Mouse (Mus musculus): Measurements from ENCODE around the gene Fgfr2. TPM values are rescaled to one million over a fixed set of nuclear protein-coding genes. Genes with fewer than 3 reads are reported as not detected.

The Fgfr2 gene
- polyA plus RNA-seq, 1 experiment from 2014 or later, result 20.3 TPM

DNA sequence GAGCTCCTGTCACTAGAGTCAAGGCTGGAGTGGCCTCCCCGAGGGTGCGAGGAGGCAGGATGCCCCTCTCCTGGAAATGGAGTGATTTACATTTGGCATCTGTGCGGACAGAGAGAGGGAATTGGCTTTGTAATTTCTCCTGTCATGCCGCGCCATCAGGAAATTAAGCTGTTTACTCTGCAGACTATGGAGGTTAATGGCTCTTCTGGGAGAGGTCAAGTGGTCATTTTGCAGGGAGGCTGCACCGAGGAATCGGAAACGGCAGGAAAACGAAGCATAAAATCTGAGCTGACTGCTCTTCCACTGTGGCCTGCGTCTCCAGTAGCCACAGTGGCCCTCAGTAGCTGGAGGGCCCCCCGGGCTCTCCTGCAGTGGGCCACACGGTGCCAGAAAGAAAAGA is 485.9 kb downstream of the Fgfr2 start:
- no peak for ATAC-seq (replicated peaks; ENCODE audit: extremely low read depth, insufficient read depth, low FRiP score)

DNA sequence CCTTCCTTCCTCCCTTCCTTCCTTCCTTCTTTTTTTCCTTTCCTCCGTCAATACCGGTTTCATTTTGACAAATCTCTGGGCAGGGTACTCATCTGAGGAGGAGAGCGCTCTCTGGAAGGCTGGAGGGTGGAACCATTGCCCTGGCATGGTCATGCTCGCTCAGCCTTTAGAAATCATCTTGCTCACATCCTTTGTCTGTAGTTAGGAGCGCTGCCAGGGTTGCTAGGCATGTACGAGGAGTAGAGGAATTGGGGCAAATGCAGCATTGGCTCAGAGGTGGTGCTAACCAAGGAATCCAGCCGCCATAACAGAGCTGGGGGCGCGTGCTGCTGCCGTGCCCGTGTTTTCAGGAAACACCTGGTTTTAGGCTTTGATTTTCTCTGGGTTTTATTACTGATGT is 491.8 kb downstream of the Fgfr2 start:
- Histone ChIP-seq H3K36me3 (ENCODE audit: control insufficient read depth, insufficient read depth) (no peaks in the 10 kb centered on the region), H3K27me3 (ENCODE audit: control insufficient read depth, insufficient read depth, low read length) (no peaks in the 10 kb centered on the region), H3K4me3 (ENCODE audit: low read length) (no peak overlapping the region), H3K27ac (ENCODE audit: low read length) (no peak overlapping the region), H3K4me2 (ENCODE audit: low read depth, low read length) (no peak overlapping the region), H3K4me1 (ENCODE audit: control insufficient read depth, insufficient read depth, low read length) (peaks cover 16% of the 10 kb centered on the region), H3K9ac (ENCODE audit: low read length) (no peak overlapping the region), H3K9me3 (replicated peaks; ENCODE audit: control insufficient read depth, low read length) (no peaks in the 10 kb centered on the region)
- no peak for ATAC-seq (replicated peaks; ENCODE audit: extremely low read depth, insufficient read depth, low FRiP score)
- 81% methylated on average over 11 of the region's 11 CpGs for WGBS

More for the DNA sequence above, 485.9 kb downstream of the Fgfr2 start:
- 54% methylated on average over 12 of the region's 12 CpGs for WGBS
- Histone ChIP-seq H3K9me3 (replicated peaks; ENCODE audit: control insufficient read depth, low read length) (no peaks in the 10 kb centered on the region), H3K27me3 (ENCODE audit: control insufficient read depth, insufficient read depth, low read length) (no peaks in the 10 kb centered on the region), H3K4me1 (ENCODE audit: control insufficient read depth, insufficient read depth, low read length) (no peaks in the 10 kb centered on the region), H3K4me2 (ENCODE audit: low read depth, low read length) (no peak overlapping the region), H3K9ac (ENCODE audit: low read length) (no peak overlapping the region), H3K27ac (ENCODE audit: low read length) (no peak overlapping the region), H3K36me3 (ENCODE audit: control insufficient read depth, insufficient read depth) (no peaks in the 10 kb centered on the region), H3K4me3 (ENCODE audit: low read length) (no peak overlapping the region)

DNA sequence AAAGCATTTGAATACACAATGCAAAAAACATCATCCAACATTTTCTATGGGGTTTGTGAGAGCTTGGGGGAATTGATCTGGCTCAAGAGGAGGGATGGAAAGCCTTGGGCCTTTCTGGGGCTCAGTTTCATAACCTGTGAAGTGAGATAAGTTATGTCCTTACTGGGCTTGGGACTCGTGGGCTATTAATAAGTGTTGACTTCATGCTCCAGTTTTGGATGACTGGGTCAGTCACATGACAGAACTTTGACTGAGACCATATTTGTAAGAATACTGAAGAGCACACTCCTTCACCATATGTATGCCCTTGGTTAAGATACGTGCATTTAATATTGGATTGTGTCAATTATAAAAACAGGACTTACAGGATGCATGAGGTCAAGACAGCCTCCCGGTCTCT is 495.7 kb downstream of the Fgfr2 start:
- peak; percentile 84 for ATAC-seq (replicated peaks; ENCODE audit: extremely low read depth, insufficient read depth, low FRiP score)
- Histone ChIP-seq H3K27me3 (ENCODE audit: control insufficient read depth, insufficient read depth, low read length) (no peaks in the 10 kb centered on the region), H3K27ac (ENCODE audit: low read length) (peak overlapping the region; percentile 86), H3K4me3 (ENCODE audit: low read length) (no peak overlapping the region), H3K4me1 (ENCODE audit: control insufficient read depth, insufficient read depth, low read length) (peaks cover 19% of the 10 kb centered on the region), H3K36me3 (ENCODE audit: control insufficient read depth, insufficient read depth) (no peaks in the 10 kb centered on the region), H3K4me2 (ENCODE audit: low read depth, low read length) (no peak overlapping the region), H3K9me3 (replicated peaks; ENCODE audit: control insufficient read depth, low read length) (no peaks in the 10 kb centered on the region), H3K9ac (ENCODE audit: low read length) (no peak overlapping the region)
- 46% methylated on average over 3 of the region's 3 CpGs for WGBS

DNA sequence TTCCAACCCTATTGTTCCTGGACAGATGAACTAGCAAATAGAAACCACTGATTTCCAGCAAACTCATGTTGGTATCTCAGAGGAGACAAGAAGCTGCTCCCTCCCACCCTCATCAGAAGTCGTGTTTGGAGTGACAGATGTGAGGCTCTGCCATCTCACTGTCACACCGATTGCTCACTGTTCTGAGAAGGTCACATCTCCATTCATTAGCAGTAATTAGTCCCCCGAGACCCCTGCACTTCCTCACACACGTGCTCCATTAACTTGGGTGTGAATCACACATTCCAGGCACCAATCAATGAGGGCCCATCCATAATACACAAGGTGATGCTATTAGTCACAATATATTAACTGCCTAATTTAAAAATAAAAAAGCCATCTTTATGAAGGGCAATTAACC is 497.0 kb downstream of the Fgfr2 start:
- Histone ChIP-seq H3K9ac (ENCODE audit: low read length) (no peak overlapping the region), H3K9me3 (replicated peaks; ENCODE audit: control insufficient read depth, low read length) (no peaks in the 10 kb centered on the region), H3K4me1 (ENCODE audit: control insufficient read depth, insufficient read depth, low read length) (peaks cover 19% of the 10 kb centered on the region), H3K36me3 (ENCODE audit: control insufficient read depth, insufficient read depth) (no peaks in the 10 kb centered on the region), H3K4me3 (ENCODE audit: low read length) (no peak overlapping the region), H3K4me2 (ENCODE audit: low read depth, low read length) (no peak overlapping the region), H3K27ac (ENCODE audit: low read length) (no peak overlapping the region), H3K27me3 (ENCODE audit: control insufficient read depth, insufficient read depth, low read length) (no peaks in the 10 kb centered on the region)
- no peak for ATAC-seq (replicated peaks; ENCODE audit: extremely low read depth, insufficient read depth, low FRiP score)
- whole genome bisulfite sequencing, result 64% methylated on average over 4 of the region's 4 CpGs

DNA sequence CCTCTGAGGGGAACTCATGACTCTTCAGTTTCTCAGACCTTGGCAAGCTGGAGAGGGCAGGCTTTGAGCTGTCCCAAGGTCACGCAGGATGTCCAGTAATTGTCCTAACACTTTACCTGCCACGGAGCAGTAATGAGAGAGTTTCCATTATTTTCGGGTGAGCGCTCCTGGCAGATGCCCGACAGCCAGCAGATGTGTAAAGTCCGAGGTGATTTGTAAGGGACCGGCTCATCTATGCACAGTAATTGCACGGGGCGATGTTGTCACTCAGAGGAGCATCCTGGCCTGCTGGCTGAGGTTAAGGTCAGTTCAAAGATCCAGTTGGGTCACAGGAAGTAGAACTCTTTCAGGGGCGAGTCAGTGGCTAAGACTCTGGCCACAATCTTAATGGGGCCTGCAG is 499.0 kb downstream of the Fgfr2 start:
- Histone ChIP-seq H3K4me2 (ENCODE audit: low read depth, low read length) (no peak overlapping the region), H3K4me1 (ENCODE audit: control insufficient read depth, insufficient read depth, low read length) (peaks cover 19% of the 10 kb centered on the region), H3K27me3 (ENCODE audit: control insufficient read depth, insufficient read depth, low read length) (no peaks in the 10 kb centered on the region), H3K9me3 (replicated peaks; ENCODE audit: control insufficient read depth, low read length) (no peaks in the 10 kb centered on the region), H3K36me3 (ENCODE audit: control insufficient read depth, insufficient read depth) (no peaks in the 10 kb centered on the region), H3K9ac (ENCODE audit: low read length) (no peak overlapping the region), H3K4me3 (ENCODE audit: low read length) (no peak overlapping the region), H3K27ac (ENCODE audit: low read length) (no peak overlapping the region)
- 76% methylated on average over 10 of the region's 10 CpGs for WGBS
- ATAC-seq (replicated peaks; ENCODE audit: extremely low read depth, insufficient read depth, low FRiP score), result no peak

DNA sequence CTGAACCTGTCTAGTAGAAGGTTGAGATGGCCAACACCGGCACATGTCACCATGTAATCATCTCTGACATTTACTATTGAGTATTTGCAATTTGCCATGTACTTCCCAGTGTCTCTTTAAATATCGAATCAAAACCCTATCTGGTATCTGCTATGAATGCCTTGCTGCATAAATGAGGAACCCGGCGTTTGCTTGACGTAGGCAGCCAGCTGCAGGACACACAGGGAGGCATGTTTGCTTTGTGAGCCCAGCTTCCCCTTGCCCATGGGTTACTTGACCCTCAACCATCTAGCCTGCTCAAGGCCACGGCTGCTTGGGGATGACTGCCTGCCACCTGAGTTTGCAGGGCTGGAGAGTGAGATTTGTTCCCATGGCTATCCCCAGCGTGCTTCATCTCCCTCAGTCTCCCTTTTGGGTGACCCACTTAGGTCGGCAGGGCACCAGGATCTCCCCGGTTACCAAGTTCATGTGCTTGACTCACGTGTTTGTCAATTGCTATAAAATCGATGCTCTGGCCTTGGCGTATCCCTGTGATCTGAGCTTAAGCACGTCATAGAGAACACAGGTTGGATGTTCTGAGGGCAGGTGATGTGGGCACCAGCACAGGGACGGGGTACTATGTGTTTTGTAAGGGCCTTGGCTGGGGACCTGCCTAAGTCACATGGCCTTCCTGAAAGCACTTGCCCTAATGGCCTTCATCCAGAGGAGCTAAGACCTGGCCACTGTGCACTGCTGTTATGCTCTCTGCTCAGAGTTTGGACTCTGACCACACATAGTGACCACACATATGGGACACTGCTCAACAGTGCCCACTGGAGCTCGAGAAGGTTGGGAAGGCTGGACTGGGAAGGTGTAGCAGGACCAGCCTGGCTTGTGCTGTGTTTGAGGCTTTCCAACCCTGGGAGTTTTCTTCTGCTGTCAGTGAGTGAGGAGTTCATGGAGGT is 502.9 kb downstream of the Fgfr2 start:
- no peak overlapping the region for H3K4me2 ChIP-seq (ENCODE audit: low read depth, low read length)
- no peaks in the 10 kb centered on the region for H3K9me3 ChIP-seq (replicated peaks; ENCODE audit: control insufficient read depth, low read length)
- H3K4me3 ChIP-seq (ENCODE audit: low read length), result no peak overlapping the region
- H3K27me3 ChIP-seq (ENCODE audit: control insufficient read depth, insufficient read depth, low read length), result no peaks in the 10 kb centered on the region
- H3K4me1 ChIP-seq (ENCODE audit: control insufficient read depth, insufficient read depth, low read length), result peaks cover 6% of the 10 kb centered on the region
- no peak overlapping the region for H3K27ac ChIP-seq (ENCODE audit: low read length)
- ATAC-seq (replicated peaks; ENCODE audit: extremely low read depth, insufficient read depth, low FRiP score), result no peak
- H3K9ac ChIP-seq (ENCODE audit: low read length), result no peak overlapping the region
- no peaks in the 10 kb centered on the region for H3K36me3 ChIP-seq (ENCODE audit: control insufficient read depth, insufficient read depth)
- 86% methylated on average over 15 of the region's 15 CpGs for WGBS

DNA sequence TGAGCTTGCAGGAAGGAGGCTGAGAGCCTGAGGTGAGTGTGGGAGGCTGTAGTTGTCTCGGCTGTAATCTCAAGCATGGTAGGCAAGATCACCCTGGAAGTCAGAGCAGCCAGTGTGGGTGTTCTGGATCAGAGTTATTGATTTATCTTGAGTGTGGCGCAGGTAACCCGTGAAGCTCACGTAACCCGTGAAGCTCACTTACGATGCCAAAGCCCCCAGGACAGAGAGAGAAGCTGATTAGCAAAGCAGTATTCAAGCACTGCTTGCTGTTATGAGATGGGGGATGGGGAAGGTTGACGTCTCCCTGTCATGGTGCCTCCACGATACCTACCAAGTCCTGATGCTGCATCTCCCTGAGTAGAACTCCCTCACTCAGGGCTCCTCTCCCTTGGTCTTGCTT is 503.6 kb downstream of the Fgfr2 start:
- H3K36me3 ChIP-seq (ENCODE audit: control insufficient read depth, insufficient read depth), result no peaks in the 10 kb centered on the region
- 89% methylated on average over 8 of the region's 8 CpGs for WGBS
- H3K27me3 ChIP-seq (ENCODE audit: control insufficient read depth, insufficient read depth, low read length), result no peaks in the 10 kb centered on the region
- H3K9ac ChIP-seq (ENCODE audit: low read length), result no peak overlapping the region
- ATAC-seq (replicated peaks; ENCODE audit: extremely low read depth, insufficient read depth, low FRiP score), result no peak
- H3K4me1 ChIP-seq (ENCODE audit: control insufficient read depth, insufficient read depth, low read length), result peaks cover 6% of the 10 kb centered on the region
- H3K4me3 ChIP-seq (ENCODE audit: low read length), result no peak overlapping the region
- no peak overlapping the region for H3K27ac ChIP-seq (ENCODE audit: low read length)
- no peak overlapping the region for H3K4me2 ChIP-seq (ENCODE audit: low read depth, low read length)
- no peaks in the 10 kb centered on the region for H3K9me3 ChIP-seq (replicated peaks; ENCODE audit: control insufficient read depth, low read length)

DNA sequence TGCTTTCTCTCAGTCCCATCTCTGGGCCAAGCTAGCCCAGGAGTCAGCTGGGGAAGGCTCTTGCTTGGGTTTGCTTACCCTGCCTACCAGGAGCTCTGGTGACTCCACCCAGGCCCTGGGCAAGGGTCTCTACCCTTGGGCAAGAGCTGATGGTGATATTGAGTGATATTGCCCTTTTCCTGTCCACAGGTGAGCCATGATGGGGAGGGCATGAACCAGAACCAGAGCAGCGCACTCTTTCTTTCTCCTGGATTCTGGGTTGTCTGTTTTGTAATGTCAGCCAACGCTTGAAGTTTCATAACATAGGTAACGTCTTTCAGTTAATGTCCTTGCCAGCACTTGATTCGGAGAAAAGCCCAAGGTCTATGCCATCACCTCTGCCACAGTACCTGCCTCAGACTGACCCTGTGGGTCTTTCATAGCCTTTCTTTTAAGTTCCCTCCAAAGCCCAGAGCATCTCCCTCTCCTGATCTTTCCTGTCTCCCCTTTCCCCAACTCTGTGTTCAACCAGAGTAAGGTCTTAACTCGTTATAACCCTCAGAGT is 506.1 kb downstream of the Fgfr2 start:
- no peak overlapping the region for H3K4me3 ChIP-seq (ENCODE audit: low read length)
- 85% methylated on average over 5 of the region's 5 CpGs for WGBS
- no peaks in the 10 kb centered on the region for H3K9me3 ChIP-seq (replicated peaks; ENCODE audit: control insufficient read depth, low read length)
- ATAC-seq (replicated peaks; ENCODE audit: extremely low read depth, insufficient read depth, low FRiP score), result no peak
- H3K27me3 ChIP-seq (ENCODE audit: control insufficient read depth, insufficient read depth, low read length), result no peaks in the 10 kb centered on the region
- no peak overlapping the region for H3K27ac ChIP-seq (ENCODE audit: low read length)
- no peaks in the 10 kb centered on the region for H3K36me3 ChIP-seq (ENCODE audit: control insufficient read depth, insufficient read depth)
- no peak overlapping the region for H3K4me2 ChIP-seq (ENCODE audit: low read depth, low read length)
- H3K4me1 ChIP-seq (ENCODE audit: control insufficient read depth, insufficient read depth, low read length), result peaks cover 3% of the 10 kb centered on the region; the same call in 1 of the 2 replicates
- no peak overlapping the region for H3K9ac ChIP-seq (ENCODE audit: low read length)

DNA sequence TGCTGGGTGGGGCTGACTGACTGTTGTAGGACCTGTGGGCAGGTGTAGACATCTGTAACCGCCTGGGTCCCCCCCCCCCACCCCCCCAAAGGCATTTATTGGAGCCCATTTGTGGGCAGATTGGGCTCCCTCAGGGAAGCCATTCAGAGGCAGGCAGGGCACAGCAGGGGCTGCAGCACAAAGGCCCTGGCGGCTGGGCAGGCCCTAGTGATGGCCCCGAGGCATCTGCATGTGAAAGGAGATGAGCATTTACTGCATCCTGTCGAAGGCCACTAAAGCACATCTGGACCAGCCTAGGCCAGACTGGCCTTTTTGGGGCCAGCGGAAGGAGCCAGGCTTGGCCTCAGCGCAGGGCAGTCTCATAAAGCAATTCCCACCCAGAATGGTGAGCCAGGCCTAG is 506.8 kb downstream of the Fgfr2 start:
- no peak for ATAC-seq (replicated peaks; ENCODE audit: extremely low read depth, insufficient read depth, low FRiP score)
- Histone ChIP-seq H3K4me3 (ENCODE audit: low read length) (no peak overlapping the region), H3K27me3 (ENCODE audit: control insufficient read depth, insufficient read depth, low read length) (no peaks in the 10 kb centered on the region), H3K9me3 (replicated peaks; ENCODE audit: control insufficient read depth, low read length) (no peaks in the 10 kb centered on the region), H3K4me2 (ENCODE audit: low read depth, low read length) (no peak overlapping the region), H3K27ac (ENCODE audit: low read length) (no peak overlapping the region), H3K36me3 (ENCODE audit: control insufficient read depth, insufficient read depth) (no peaks in the 10 kb centered on the region), H3K4me1 (ENCODE audit: control insufficient read depth, insufficient read depth, low read length) (peaks cover 3% of the 10 kb centered on the region; the same call in 1 of the 2 replicates), H3K9ac (ENCODE audit: low read length) (no peak overlapping the region)
- WGBS, result 66% methylated on average over 6 of the region's 6 CpGs
